15 mouse cellular contexts compared by ENCODE assay signal in the genomic region with DNA sequence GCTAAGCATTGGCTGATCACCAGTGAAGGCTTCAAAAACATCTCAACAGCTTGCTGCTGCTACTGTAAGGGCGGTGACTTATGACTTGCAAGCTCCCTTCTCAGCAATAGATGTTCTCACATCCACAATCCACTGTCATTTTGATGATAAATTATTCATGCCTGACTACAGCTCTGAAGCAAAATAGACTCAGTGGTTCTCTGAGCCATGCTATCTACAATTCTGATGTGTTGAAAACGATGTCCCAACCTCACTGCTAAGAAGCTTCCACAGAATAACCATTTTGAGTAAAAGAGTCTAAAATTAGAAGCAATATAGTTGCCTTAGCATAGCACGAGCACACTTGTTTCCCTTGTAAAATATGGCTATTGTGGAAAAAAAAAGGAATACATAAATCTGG.
"Had no signal": no experiment of that assay in that cellular context is flagged by ENCODE, and none has a peak within 500 bp of the region (broad histone marks: within the 10 kb centered on the region; RNA-seq: fewer than 3 reads in every experiment).

No protein-coding gene starts in this region.

- H3K4me3 ChIP-seq: midbrain, embryonic 10.5 days; midbrain, embryonic 12.5 days; midbrain, embryonic 15.5 days; neural tube, embryonic 12.5 days; stomach, embryonic 15.5 days had no signal

- H3K9me3 ChIP-seq: midbrain, embryonic 10.5 days; midbrain, embryonic 12.5 days; midbrain, embryonic 15.5 days; neural tube, embryonic 12.5 days; stomach, embryonic 15.5 days had no signal

- H3K4me1 ChIP-seq: midbrain, embryonic 12.5 days; midbrain, embryonic 15.5 days; neural tube, embryonic 12.5 days; stomach, embryonic 15.5 days had no signal

- H3K27me3 ChIP-seq: midbrain, embryonic 12.5 days; midbrain, embryonic 15.5 days; neural tube, embryonic 12.5 days; stomach, embryonic 15.5 days had no signal

- ATAC-seq: midbrain, embryonic 15.5 days had no signal

- H3K27ac ChIP-seq: liver, embryonic 14.5 days; midbrain, embryonic 10.5 days; midbrain, embryonic 12.5 days; midbrain, embryonic 15.5 days; neural tube, embryonic 12.5 days; stomach, embryonic 15.5 days; stomach, postnatal 0 days had no signal

- DNase-seq: lung, adult 18-20 months; lung, embryonic 14.5 days; lung, postnatal 10 days; lung, postnatal 4 days; right cerebral cortex, postnatal 25 days; thymus, adult 2 months; thymus, postnatal 25 days; thymus, postnatal 4 days had no signal

- H3K4me2 ChIP-seq: lung, embryonic 14.5 days; midbrain, embryonic 12.5 days; midbrain, embryonic 15.5 days; neural tube, embryonic 12.5 days; stomach, embryonic 15.5 days had no signal

- H3K36me3 ChIP-seq: midbrain, embryonic 10.5 days; midbrain, embryonic 12.5 days; midbrain, embryonic 15.5 days; neural tube, embryonic 12.5 days; stomach, embryonic 15.5 days had no signal

- H3K9ac ChIP-seq: liver, embryonic 14.5 days; lung, embryonic 14.5 days; midbrain, embryonic 12.5 days; midbrain, embryonic 15.5 days; neural tube, embryonic 12.5 days; stomach, embryonic 15.5 days had no signal
